Mouse (Mus musculus) ovary, adult 18-20 months (tissue): ENCODE results near the gene Srgap1.
A peak's percentile ranks its signal among the peaks of the same experiment; 100 is the strongest.

Experiments used
- DNase-seq: peaks from one replicate; pipeline ENCODE4 v3.0.0; 2022; ENCODE audit warnings: low spot score, mixed read lengths

Gene Srgap1

DNA sequence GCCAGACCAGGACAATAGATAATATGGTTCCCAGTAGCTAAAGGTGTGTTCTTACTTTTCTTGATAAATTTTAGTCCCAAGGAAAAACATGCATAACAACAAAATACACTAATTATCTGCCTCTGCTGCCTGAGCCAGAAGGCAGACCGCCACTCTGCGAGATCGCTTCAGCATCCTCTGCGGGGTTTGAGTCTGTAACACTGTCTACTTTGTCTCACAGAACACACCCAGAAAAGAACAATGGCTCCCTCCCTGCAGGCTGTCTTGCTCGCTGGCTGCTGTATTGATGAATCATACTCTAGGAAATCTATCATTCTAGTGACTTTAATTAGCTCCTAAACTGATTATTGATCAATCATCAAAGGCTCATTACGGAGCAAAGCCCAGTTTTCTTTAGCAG lies 164.7 kb downstream of the Srgap1 start:
- no peak for DNase-seq

DNA sequence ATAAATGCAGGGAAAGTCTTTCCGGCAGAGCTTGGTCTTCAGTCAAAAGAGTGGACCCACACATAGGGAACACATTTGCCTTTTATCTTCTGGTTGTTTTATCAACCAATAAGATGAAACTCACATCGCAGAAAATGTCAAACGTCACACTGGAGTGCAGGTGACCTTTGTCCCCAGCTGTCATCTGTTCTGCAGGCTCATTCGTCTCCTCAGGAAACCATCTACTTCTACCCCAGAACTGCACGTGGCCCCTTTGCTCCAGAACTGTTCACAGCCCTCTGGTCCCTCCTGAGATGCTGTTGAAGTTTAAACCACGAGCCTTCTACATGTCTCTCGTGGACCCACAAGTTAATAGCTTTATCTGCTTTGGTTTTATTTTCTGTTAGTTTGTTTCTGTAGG lies 168.3 kb downstream of the Srgap1 start:
- DNase-seq: no peak

DNA sequence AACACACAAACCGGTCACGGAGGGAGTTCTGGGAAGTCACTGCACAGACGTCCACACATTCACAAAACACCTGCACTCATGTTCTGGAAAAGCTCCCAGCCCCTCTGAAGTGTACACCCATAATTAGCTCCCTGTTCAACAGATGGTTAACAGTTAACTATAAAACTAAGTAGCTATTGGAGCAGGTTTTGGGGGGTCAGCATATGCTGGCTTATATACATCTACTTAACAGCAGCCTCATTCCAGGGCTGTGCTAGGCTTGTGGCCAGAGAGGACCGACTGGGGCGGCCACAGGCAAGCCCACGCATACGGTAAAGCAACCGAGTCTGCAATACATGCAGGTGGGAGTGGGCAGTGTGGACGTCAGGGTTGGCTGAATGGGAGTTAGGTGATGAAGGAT lies 169.2 kb downstream of the Srgap1 start:
- DNase-seq: no peak

DNA sequence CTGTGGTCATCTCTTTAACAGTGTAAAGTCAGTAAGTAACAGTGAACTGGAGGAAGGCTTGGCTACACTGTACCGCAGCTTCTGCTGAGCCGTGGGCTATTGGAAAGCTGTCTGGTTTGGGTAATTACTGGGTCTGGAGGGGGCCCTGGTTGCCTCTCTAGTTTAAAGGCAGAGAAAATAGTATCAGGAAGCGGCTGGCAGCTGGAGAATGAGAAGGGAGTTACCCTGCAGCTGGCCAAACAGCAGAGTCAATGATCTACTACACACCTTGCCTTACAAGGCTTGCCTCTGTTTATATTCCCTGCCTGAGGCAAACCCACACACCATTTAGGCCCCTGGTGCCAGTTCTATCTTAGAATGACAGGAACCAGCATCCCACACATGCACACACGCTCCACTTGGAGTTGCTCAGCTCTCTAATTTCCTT lies 174.0 kb downstream of the Srgap1 start:
- DNase-seq: no peak

DNA sequence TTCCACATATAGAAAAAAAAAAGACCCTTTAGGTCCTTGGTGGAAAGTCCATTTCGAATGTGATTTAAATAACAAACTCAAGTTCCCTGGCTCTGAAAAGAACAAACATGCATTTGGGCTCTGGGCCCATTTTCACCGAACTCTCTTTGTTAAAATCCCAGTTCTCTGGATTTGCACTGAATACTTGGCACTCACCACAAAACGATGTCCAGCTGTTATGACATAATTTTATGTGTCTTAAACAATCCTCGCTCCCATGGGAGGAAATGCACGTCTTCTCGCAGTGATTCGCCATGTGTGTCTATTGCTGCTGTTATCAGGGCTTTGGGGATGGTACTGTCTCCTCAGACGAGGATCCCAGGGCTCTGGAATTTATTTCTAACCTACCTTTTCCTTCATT lies 177.2 kb downstream of the Srgap1 start:
- no peak for DNase-seq

DNA sequence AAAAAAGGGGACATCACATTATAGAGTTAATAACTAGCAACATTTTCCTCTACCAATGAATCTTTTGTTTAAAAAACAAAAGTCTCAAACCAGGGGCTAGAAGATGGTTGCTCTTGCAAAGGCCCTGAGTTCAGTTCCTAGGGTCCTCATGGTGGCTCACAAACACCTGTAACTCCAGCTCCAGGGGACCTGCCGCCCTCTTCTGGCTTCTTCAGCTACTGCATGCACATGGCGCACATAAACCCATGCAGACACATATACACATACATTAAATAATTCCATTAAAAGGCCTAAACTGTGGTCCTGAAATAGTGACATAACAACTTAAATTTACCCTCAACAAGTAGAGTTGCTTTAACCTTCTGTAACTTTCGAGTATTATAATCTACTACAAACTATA lies 178.9 kb downstream of the Srgap1 start:
- DNase-seq: no peak

DNA sequence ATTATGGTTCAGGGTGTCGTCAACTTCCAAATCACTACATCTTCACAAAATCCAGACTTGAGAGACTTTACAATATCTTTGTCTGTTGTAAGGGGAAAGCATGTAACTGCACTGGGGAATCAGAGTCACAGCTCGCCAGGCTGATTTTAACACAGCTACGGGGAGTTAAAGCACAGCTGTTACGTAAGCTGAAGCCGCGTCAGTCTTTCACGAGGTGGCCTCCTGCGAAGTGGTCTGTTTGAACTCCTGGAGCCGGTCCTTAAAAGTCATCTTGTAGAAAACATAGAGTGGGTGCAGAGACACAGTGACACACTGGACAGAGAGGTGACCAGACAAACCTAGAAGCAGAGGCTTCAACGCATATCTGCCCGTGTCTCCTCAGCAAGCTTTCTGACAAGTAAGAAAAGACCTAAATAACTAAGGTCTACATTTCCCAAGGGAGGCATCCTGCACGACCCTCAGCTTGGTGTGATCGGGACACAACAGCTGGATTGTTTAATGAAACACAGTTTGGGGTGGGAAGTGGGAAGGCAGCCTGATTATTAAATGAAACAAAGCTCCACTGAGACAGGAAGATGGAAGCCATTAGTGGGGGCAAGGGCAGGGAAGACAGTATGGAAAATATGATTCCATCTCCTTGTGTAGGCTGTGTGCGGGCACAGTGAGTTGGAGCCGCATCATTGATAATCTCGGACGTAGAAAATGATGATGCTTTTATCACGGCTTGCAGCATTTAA lies 181.4 kb downstream of the Srgap1 start:
- no peak for DNase-seq

DNA sequence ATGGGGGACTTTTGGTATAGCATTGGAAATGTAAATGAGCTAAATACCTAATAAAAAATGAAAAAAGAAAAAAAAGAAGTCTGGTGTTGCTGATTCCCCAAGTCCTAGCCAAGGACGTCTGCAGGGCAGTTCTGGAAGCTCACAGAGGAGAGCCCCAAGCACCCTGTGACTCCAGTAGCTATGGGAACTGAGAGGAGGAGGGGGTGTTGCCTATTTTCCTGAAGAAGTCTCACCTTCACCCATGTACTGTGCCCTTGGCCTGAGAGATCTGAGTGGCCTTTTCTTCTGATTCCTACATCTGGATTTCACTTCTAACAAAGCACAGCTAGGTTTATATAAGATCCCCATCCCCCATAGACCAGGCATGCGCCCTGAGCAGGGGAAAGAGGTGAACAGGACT lies 186.2 kb downstream of the Srgap1 start:
- no peak for DNase-seq

DNA sequence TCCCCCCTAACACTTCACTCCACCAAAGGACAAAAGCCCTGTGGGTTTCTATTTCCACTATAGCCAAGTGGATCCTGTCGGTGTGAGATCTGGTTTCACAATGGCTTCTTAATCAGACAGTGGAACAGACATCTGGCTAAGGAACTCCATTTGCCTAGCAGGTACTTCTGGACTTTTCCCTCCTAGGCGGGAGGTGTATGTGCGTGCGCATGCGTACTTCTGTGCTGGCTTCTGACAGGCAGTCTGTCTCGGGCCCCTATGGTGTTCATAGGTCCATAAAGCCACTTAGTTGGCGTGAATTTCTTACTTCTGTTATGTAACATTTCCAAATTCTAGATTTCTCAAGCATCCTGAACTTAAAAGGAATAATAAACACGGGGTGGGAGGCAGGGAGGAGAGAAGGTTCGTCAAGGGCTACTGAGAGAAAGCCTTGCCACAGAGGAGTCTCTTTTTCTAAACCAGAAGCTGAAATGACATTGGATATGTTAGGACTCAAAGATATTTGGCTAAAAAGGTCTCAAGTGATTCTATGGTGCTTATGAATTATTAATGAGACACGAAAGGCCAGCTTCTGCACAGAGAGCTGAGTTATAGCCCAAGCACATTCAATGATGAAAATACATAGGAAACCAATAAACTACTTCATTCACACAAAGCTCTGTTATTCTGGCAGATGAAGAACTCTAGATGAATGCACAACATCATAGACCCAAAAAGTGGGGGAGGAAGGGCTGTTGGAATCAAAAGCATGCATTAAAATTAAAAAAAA lies 187.1 kb downstream of the Srgap1 start:
- no peak for DNase-seq

DNA sequence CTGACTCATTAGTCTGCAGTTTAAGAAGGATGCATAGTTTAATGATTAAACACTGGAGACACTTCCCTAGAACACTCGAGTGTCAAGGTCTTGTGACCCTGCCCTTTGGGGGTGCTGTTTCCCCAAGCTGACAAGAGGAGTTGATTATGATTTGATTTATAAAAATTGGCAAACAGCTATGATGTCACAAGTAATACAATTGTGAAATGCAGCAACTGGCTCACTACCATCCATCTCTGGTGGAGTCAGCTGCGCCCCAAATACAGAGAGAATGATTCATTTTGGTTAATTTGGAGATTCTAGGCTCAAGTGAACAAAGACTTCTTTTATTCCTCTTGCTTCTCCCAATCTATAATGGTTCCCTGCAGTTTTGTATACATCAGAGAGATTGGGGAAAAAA lies 188.2 kb downstream of the Srgap1 start:
- no peak for DNase-seq

DNA sequence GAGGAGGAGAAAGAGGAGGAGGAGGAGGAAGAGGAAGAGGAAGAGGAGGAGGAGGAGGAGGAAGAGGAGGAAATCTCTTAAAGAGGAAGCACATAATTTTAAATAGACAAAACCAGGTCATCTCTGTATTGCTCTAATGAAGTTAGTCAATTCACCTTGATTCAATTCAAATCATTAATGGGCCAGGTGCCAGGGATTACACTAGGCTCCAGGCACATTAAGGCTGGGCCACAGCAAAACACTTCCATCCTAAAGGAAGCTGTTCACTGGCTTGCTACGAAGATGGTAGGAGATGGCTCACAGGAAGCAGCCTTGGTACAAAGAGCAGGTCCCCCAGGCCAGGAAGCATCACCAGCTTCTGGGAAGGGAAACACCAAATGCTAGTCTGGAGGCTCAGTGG lies 189.0 kb downstream of the Srgap1 start:
- no peak for DNase-seq

DNA sequence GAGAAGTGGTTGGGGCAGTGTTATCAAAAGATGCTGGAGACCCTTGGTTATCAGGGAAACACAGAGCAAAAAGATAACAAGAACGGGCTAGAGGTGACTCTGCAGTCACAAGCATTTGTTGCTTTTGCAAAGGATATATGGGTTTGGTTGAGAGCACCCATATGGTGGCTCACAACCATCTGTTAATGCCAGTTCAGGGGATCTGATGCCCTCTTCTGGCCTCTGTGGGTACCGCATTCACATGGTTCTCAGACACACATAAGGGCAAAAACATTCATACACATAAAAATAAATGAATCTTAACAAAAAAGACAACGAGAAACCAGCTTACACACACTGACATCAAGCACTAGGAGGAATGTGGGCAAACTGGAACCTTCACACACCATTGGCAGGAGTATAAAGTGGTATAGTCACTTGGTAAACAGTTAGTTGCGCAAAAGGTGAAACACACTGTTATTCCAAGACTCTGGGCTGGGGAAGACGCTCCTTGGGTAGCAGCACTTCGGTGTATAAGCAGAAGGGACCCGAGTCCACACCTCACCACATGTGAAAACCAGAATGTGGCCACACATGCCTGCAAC lies 191.2 kb downstream of the Srgap1 start:
- DNase-seq: no peak

DNA sequence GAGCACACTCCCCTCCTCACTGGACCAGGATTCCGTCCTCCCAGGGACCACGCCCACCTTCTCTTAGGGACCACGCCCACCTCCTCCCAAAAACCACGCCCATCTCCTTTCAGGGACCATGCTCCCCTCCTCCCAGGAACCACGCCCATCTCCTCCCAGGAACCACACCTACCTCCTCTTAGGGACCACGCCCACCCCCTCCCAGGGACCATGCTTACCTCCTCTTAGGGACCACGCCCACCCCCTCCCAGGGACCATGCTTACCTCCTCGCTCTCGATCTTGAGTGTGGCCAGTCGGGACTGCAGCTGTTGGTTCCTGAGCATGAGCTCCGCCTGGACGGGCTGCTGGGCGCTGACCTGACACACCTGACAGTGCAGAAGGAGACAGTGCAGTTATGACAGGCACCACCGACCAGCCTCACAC lies 193.7 kb downstream of the Srgap1 start:
- DNase-seq: no peak

DNA sequence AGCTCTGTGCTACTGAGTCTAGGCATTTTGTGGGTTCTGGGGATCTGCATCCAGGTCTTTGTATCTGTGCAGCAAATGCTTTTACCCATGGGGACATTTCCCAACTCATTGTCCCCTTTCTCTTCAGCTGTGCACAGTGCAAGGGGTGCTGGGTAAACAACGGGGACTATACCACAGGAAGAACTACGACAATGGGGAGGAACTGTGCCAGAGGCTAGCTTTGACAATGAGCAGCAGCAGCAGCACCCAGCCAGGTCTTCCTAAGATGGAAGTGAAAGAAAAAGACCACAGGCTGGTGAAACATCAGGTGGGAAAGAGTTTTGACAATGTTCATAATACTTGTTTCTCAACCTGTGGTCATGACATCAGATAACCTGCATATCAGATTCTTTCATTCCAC lies 197.6 kb downstream of the Srgap1 start:
- DNase-seq: no peak

DNA sequence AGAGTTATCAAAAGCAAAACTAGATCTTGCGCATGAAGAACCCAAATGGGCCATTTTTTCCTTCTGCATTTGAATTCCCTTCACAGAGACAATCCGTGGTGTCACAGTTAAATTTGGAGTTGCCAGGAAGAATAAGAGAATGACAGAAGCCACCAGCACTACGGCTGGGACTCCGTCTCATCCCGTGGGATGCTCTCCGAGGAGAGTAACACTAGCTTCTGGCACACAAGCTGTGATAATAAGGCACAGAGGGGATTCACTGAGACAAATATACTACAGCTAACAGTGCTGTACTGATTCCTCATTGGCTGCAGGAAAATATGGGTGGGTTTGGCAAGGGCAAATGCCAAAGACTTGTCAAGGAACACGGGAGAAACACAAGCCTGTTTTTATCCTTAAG lies 201.4 kb downstream of the Srgap1 start:
- no peak for DNase-seq

DNA sequence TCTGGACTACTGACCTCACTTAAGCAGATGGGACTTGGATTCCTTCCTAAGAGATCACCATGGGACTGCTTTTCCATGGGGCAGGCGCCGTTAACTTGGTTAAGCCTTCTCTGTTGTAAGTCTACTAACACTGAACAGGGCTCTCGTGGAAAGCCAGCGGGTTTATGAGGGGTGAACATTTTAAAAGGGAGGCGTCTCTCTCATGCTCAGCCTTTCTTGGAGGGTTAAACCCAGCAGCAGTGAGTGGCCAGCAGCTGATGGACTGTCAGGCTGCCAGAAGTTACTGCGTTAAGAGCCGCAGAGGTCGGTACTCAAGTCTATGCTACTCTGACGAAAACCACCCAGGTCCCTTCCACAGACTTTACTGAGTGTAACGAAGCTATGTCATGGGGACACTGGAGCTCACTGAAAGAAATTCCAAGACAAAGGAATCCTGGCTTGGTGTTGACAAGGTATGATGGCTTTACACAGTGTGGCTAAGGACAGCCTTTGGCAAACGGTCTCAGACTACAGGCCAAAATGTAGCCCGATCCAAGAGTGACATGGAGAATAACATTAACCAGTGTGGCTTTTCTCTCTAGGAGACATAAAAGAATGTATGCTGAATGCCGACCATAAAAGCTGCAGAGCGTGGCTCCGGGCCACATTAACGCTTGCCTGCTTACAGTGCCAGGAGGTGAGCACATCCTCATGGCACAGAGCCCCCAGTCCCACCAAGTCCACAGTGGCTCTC lies 209.8 kb downstream of the Srgap1 start:
- DNase-seq: no peak

DNA sequence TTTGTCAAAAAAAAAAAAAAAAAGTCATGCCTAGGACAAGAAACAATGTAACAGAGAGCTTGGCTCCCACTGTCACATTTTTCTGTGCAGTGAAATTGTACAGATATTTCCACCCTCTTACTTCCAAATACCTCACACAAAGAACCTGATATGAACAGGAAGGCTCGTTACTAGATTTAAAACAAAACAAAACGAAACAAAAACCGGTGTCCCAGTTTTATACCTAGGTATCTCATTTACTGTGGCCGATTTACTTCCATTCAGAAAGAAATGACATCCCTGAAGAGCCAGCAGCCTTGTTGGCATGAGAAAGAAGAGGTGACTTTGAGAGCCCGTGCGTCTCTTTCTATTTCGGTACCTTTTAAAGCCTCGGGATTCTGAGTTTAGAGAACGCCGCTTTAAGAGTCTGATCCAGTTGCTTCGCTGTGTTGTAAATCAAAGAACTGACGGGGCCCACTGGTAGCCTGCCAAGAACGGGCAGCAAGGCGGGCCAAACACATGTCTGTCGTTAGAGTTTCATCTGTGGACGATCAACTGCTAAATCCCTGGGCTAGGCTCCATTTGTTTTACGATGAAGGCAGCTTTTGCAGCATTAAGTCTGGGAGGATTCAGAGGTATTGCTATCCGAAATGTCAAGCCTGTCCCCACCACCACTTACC lies 210.5 kb downstream of the Srgap1 start:
- DNase-seq: peak; percentile 32

DNA sequence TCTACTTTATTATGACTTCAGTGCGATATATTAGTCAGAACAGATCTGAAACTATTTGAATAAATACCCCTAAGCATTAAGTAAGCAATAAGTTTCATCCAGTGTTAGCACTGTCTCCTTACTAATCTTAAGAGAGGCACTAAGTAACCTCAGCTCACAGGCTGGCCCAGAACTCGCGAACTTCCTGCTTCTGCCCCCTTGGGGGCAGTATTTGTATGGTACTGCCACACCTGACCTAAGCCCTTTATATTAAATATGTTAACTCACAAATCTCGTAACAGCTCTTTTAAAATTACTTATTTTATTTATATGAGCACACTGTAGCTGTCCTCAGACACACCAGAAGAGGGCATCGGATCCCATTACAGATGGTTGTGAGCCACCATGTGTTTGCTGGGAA lies 213.7 kb downstream of the Srgap1 start:
- DNase-seq: no peak

DNA sequence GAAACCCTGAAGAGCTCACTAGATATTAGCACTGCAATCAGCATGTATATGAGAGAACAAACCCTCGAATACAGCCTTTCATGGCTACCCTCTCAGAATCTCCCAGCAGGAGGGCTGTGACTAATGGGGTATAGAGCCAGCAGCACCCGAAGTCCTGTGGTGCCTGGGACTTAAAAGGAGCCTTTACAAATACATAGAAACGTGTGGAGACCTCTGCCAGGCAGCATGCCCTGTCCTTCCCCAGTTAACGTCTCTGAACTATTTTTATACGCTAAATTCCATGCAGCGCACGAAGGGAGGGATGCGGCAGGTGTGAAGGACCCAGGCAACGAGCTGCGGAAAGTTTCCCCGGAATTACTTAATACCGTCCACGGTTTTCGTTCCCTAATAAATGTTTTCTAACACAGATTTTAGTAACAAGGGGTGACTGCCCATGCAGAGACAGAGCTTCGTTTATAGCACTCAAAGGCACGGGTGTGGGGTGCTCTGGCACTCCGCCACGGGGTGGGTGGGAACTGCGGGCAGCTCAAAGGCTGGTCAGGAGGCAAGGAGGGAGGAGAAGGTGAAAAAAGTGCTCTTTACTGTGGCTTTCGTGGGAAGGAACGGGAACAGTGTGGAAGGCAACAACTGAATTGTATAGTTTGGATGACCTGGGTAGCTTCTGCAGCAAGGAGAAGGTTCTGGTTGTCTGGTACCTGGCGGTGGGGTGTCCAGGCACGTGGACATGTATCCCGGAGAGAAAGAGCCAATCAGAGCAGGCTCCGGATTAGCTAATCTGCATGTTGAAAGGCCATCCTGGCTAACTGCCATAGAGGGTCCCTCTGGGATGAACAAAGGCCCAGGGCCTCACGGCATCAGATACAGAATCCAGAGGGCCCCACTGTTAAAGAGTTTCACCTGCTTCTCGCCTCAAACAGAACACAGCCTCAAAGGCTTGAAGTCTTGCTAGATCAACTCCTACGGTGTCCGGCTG lies 216.5 kb downstream of the Srgap1 start:
- DNase-seq: no peak

DNA sequence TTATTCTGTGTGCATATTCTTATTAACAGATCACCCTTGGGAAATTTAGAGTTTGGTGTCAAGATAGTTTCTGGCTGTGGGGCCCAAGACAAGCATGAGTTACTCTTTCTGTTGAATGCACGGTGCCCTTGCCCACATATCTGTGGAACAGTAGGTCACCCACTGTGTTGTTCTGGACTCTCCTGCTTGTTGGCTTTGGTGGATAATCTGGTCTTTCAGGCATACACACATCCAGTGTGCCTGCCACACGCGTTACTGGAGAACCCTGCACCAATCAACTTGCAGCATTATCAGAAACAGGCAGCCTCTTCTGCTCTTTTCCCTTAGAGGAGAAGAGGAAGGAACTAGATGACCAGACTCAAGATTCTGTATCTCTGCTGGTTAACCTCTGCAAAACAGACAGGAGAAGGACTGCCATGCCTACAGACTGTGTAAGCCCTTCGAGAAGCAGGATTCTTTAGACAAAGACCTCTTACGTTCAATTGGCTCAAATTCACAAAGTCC lies 217.3 kb downstream of the Srgap1 start:
- no peak for DNase-seq

DNA sequence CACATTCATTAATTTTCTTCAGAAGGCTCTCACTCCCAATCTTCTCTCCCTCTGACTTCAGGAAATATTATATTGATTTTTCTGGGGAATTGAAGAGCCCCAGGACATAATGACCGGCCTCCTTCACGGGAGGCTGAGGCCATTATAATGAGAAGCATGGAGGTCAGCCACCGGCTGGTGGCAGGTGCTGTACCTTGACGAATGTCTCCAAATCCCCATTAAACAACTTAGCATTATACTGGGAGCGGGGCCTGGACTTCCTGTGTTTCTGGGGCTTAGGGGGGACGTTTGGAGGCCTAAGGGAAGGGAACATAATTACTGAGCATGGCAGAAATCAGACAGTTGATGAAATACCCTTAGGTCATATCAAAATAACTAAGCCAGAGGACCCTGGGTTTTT lies 218.1 kb downstream of the Srgap1 start:
- no peak for DNase-seq
